Mouse (Mus musculus) neutrophil, adult 5-6 weeks (primary cell): ENCODE results near the gene C1qtnf9. TPM values are rescaled to one million over a fixed set of nuclear protein-coding genes. Genes with fewer than 3 reads are reported as not detected.

Experiments used
- total RNA-seq: library from RNA; stranded (forward); fragments of 200-1000 nt; gene quantifications from 2 replicates; pipeline ENCODE4 v1.2.3, GENCODE M21; 2017

The C1qtnf9 gene
- total RNA-seq, 1 experiment from 2014 or later: 2.3 TPM

Other genes starting within 250 kb of the C1qtnf9 start
- 133 and 137 TPM in 2 replicates for gene Spata13, start 134.1 kb upstream of the C1qtnf9 start, total RNA-seq
- gene Mipep, start 16.4 kb downstream of the C1qtnf9 start, total RNA-seq: 5.8 and 8.0 TPM in 2 replicates